Mouse (Mus musculus) limb, embryonic 11.5 days (tissue): Measurements from ENCODE around the gene Bola1. TPM values are rescaled to one million over a fixed set of nuclear protein-coding genes. Genes with fewer than 3 reads are reported as not detected.

Source experiments
- ATAC-seq: fragments of 200-750 bp; cut with Nextera tagmentation; 2 replicates; pipeline ENCODE4 v1.8.0; 2017; ENCODE audit warnings: low read depth; ENCODE audit not compliant: insufficient number of reproducible peaks, low FRiP score, low TSS enrichment
- DNase-seq: peaks from one replicate; pipeline ENCODE4 v3.0.0-alpha.2; 2015; ENCODE audit warnings: low spot score
- H3K27ac ChIP-seq: fragments of 300-500 bp; sonication (generic); replicated peaks from 2 replicates; pipeline ENCODE4 v1.5.1; 2014; ENCODE audit warnings: low read depth, mild to moderate bottlenecking, low read length
- H3K27me3 ChIP-seq: fragments of 300-500 bp; sonication (generic); 2 replicates; pipeline ENCODE4 v1.6.1; 2014; ENCODE audit warnings: mild to moderate bottlenecking, low read length, mixed read lengths; ENCODE audit not compliant: control insufficient read depth, insufficient read depth
- H3K36me3 ChIP-seq: fragments of 300-500 bp; sonication (generic); 2 replicates; pipeline ENCODE4 v1.6.1; 2014; ENCODE audit warnings: mild to moderate bottlenecking, low read length, moderate library complexity, mixed read lengths; ENCODE audit not compliant: control insufficient read depth, insufficient read depth
- H3K4me1 ChIP-seq: fragments of 300-500 bp; sonication (generic); 2 replicates; pipeline ENCODE4 v1.6.1; 2014; ENCODE audit warnings: low read length, mixed read lengths; ENCODE audit not compliant: control insufficient read depth, insufficient read depth
- H3K4me2 ChIP-seq: fragments of 300-500 bp; sonication (generic); 2 replicates; pipeline ENCODE4 v1.6.1; 2014; ENCODE audit warnings: low read depth, mild to moderate bottlenecking, moderate library complexity; ENCODE audit not compliant: severe bottlenecking
- H3K4me3 ChIP-seq: fragments of 300-500 bp; sonication (generic); 2 replicates; pipeline ENCODE4 v1.5.1; 2014; ENCODE audit warnings: low read depth, low read length
- H3K9ac ChIP-seq: fragments of 300-500 bp; sonication (generic); 2 replicates; pipeline ENCODE4 v1.6.1; 2014; ENCODE audit warnings: mild to moderate bottlenecking, low read length
- H3K9me3 ChIP-seq: fragments of 300-500 bp; sonication (generic); 2 replicates; pipeline ENCODE4 v1.6.1; 2016; ENCODE audit warnings: low read length; ENCODE audit not compliant: control insufficient read depth
- WGBS: fragments of 180-500 bp; shearing (Covaris S2); extraction: QIAGEN DNeasy Blood & Tissue Kit; methylation state at CpG from one replicate; pipeline ENCODE4 v1.1.7; 2014; 5-methylcytosine and 5-hydroxymethylcytosine counted together
- polyA plus RNA-seq: library from polyadenylated mRNA; unstranded; fragments of >200 nt; fragmentation: Nextera tagmentation; extraction: Ambion mirVana; gene quantifications from 2 replicates; pipeline ENCODE4 v1.2.1, GENCODE M21; 2014

Gene Bola1
- polyA plus RNA-seq, 1 experiment from 2014 or later = 68.9 TPM

DNA sequence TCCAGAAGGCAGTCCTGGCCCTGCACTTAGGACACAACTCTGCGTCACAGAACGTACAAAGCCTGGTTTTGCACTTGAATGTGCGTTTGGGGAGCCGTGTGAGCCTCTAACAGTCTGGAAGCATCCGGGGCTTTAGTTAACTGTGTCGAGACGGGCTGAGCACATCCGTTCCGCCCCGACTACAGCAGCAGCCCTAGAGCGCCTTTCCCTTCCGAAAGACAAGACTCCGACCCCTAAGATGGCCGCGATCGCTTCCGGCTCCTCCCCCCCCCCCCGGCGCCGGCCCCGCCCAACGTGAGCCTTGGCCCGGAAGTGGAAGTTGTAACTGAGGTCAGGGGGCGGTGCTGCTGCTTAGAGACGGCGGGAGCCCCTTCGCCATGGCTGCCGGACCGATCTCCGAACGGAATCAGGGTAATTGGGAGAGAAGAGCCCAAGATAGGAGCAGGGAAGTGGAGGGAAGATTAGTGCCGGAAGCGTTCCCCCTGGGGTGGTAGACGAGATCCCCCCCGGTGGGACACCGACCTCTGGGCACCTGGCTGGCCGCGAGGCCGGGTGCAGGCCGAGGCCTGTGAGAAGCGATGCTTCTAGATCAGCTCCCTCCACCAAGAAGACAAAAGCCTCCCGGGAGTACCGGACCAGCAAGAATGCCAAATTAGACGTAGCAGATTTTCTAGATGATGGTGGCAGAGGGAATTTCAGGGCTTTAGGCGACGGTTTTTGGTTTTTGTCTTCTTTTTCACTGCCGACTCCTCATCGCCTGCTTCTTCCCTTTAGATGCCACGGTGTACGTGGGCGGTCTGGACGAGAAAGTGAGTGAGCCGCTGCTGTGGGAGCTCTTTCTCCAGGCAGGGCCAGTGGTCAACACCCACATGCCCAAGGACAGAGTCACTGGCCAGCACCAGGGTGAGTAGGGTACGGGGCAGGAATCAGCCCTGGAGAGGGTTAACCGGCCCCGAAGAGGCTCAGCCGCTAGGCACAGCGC is 47.0 kb downstream of the Bola1 start, which contains the start of gene Sf3b4:
Gene Sf3b4 (plus strand): TSS at position 136 of the 982 bp plus-strand sequence.
- peak within 1 kb of the TSS; percentile 94 for H3K4me2 ChIP-seq
- H3K36me3 ChIP-seq = peaks cover 20% of the 10 kb centered on the region
- H3K27me3 ChIP-seq = no peaks in the 10 kb centered on the region
- H3K4me3 ChIP-seq = peak within 1 kb of the TSS; percentile 80
- under 1% methylated on average over 58 of the region's 58 CpGs for WGBS
- ATAC-seq (peak; percentile 91), DNase-seq (peak; percentile 94)
- peak within 1 kb of the TSS; percentile 84 for H3K9ac ChIP-seq
- peak within 1 kb of the TSS; percentile 95 for H3K27ac ChIP-seq
- no peaks in the 10 kb centered on the region for H3K9me3 ChIP-seq
- peaks cover 7% of the 10 kb centered on the region; the same call in 1 of the 2 replicates for H3K4me1 ChIP-seq

DNA sequence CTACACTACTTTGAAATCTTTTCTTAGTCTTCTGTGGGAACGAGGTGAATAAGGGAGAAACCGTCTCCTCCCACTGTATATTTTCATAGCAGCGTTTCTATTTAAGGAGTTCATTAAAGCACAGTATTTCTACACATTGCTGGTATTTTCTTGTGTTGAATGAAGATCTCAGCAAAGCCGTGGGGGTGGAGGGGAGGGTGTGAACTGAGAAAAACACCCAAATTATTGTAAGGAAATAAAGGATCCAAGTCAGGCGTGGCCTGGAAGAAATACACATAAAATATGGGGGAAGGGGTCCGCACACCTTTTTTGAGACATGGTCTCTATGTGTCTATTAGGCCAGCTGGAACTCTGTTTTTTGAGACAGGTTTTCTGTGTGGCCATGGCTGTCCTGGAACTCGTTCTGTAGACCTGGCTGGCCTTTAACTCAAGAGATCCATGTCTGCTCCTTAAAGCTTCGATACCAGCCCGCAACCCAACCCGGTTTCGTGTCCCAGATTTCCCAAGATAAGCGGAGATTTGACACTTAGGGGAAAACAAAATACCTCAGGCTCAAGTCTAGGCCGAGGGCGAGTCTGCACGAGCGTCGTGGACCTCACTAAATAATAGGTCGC is 47.8 kb downstream of the Bola1 start:
- Histone ChIP-seq H3K36me3 (peaks cover 19% of the 10 kb centered on the region), H3K4me2 (peak overlapping the region; percentile 54), H3K9me3 (no peaks in the 10 kb centered on the region), H3K4me1 (peaks cover 7% of the 10 kb centered on the region; the same call in 1 of the 2 replicates), H3K27ac (peak overlapping the region; percentile 95), H3K4me3 (peak overlapping the region; percentile 80), H3K27me3 (no peaks in the 10 kb centered on the region), H3K9ac (peak overlapping the region; percentile 84)
- no peak for DNase-seq
- WGBS = 24% methylated on average over 18 of the region's 18 CpGs
- no peak; the same call in 1 of the 2 replicates for ATAC-seq

DNA sequence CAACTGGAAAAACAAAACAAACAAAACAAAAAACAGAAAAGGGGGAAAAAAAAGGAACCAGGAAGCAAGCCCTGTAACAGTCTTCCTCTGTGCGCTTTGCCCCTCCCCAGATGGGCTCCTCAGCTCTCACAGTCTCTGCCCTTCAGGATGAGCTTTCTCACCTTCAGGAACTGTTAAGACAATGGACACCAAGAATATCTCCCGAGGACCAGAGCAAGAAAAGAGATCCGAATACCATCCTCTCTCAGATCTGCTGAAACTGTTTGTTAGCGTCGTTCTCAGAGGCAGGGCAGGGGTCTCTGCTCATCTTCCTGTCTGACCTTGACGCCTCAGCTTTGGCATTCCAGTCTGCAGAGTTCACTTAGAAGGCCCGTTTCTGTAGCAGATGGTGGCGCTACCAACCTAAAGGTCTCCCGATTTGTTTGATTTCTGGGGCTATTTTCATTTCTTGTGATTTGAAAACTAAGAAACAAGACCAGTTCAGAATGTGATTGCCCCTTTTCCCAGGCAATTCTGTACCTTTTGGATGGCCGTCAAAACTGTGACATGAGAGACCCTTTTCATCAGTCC is 48.4 kb downstream of the Bola1 start:
- DNase-seq (no peak), ATAC-seq (no peak)
- Histone ChIP-seq H3K4me1 (peaks cover 7% of the 10 kb centered on the region; the same call in 1 of the 2 replicates), H3K27ac (no peak overlapping the region), H3K4me2 (peak overlapping the region; percentile 54), H3K27me3 (no peaks in the 10 kb centered on the region), H3K9me3 (no peaks in the 10 kb centered on the region), H3K4me3 (no peak overlapping the region), H3K9ac (no peak overlapping the region), H3K36me3 (peaks cover 12% of the 10 kb centered on the region)
- WGBS = 72% methylated on average over 10 of the region's 10 CpGs

DNA sequence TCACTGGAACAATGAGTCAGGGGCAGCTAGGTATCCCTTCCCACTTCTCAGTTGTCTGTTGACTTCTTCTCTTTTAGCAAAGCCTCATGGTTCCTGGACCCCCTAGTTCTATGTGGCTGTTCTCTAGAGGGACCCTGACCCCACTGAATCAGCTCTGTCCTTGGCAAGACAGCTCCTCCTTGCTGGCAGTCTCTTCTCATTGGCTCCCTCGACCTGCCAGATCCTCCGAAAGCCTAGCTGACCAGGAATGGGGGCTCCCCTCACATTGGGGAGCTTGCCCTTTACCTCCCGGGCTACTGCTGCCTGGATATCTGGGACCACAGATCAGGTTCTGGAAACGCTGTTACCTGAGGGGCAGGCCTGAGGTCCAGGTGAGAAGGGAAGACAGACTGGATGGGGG is 49.2 kb downstream of the Bola1 start:
- Histone ChIP-seq H3K27me3 (no peaks in the 10 kb centered on the region), H3K9ac (no peak overlapping the region; the same call in 1 of the 2 replicates), H3K4me3 (no peak overlapping the region), H3K36me3 (peaks cover 12% of the 10 kb centered on the region), H3K27ac (no peak overlapping the region), H3K4me2 (no peak overlapping the region), H3K4me1 (peaks cover 7% of the 10 kb centered on the region; the same call in 1 of the 2 replicates), H3K9me3 (no peaks in the 10 kb centered on the region)
- WGBS = 87% methylated on average over 4 of the region's 4 CpGs
- no peak for DNase-seq
- ATAC-seq = no peak

DNA sequence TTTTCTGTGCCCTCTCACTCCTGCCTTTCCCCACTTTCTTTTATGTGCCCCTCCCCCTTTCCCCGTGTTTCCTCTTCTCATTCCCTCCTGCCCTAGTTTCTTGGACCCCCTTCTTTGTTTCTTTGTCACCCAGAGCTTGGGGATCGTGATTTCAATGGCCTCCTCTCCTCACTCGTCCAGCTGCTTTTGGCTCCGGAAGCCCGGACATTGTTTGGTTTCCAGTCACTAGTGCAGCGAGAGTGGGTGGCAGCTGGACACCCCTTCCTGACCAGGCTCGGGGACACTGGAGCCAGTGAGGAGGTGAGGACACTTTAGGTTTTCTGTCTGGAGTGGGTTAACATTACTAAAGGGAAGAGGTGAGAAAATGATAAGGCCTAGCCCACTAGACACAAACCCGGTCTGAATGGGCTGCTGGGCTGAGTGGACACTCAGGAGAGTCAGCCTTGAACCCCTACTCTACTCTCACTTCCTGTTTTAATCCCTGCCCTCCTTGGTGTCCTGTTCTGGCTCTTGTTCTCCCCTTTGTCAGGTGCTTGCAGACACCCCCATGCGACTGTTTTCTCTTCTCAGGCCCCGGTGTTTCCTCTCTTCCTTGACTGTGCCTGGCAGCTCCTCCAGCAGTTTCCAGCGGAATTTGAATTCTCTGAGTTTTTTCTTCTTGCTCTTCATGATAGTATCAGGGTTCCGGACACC is 50.9 kb downstream of the Bola1 start:
- Histone ChIP-seq H3K9ac (no peak overlapping the region), H3K4me2 (no peak overlapping the region), H3K4me3 (no peak overlapping the region), H3K9me3 (no peaks in the 10 kb centered on the region), H3K36me3 (peaks cover 6% of the 10 kb centered on the region; the same call in 1 of the 2 replicates), H3K4me1 (peaks cover 7% of the 10 kb centered on the region; the same call in 1 of the 2 replicates), H3K27ac (no peak overlapping the region), H3K27me3 (no peaks in the 10 kb centered on the region)
- no peak for DNase-seq
- 84% methylated on average over 12 of the region's 12 CpGs for WGBS
- no peak for ATAC-seq

DNA sequence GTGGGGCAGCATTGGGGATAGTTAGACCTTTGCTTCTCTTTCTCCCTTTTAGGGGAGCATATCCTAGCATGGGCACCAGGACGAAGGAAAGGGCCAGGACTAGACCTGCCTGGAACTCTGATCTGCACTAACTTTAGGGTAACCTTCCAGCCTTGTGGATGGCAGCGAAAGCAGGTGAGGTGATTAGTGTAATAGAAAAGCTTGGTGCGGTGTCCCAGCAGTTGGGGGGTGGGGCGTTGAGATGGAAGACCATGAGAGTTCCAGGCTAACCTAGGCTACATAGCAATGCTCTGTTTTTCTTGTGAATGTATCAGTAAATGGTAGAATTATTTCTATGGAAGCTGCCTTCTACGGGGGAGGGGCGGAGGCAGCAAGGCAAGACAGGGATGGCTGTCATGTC is 56.5 kb downstream of the Bola1 start:
- no peaks in the 10 kb centered on the region for H3K9me3 ChIP-seq
- WGBS = 89% methylated on average over 6 of the region's 6 CpGs
- DNase-seq = no peak
- peaks cover 12% of the 10 kb centered on the region; the same call in 1 of the 2 replicates for H3K4me1 ChIP-seq
- no peak overlapping the region for H3K27ac ChIP-seq
- H3K36me3 ChIP-seq = 0 out of 2 replicates have a peak, but pooled peaks cover 2% of the 10 kb centered on the region
- H3K4me3 ChIP-seq = no peak overlapping the region; the same call in 1 of the 2 replicates
- no peak for ATAC-seq
- no peaks in the 10 kb centered on the region for H3K27me3 ChIP-seq
- no peak overlapping the region for H3K4me2 ChIP-seq
- no peak overlapping the region for H3K9ac ChIP-seq

DNA sequence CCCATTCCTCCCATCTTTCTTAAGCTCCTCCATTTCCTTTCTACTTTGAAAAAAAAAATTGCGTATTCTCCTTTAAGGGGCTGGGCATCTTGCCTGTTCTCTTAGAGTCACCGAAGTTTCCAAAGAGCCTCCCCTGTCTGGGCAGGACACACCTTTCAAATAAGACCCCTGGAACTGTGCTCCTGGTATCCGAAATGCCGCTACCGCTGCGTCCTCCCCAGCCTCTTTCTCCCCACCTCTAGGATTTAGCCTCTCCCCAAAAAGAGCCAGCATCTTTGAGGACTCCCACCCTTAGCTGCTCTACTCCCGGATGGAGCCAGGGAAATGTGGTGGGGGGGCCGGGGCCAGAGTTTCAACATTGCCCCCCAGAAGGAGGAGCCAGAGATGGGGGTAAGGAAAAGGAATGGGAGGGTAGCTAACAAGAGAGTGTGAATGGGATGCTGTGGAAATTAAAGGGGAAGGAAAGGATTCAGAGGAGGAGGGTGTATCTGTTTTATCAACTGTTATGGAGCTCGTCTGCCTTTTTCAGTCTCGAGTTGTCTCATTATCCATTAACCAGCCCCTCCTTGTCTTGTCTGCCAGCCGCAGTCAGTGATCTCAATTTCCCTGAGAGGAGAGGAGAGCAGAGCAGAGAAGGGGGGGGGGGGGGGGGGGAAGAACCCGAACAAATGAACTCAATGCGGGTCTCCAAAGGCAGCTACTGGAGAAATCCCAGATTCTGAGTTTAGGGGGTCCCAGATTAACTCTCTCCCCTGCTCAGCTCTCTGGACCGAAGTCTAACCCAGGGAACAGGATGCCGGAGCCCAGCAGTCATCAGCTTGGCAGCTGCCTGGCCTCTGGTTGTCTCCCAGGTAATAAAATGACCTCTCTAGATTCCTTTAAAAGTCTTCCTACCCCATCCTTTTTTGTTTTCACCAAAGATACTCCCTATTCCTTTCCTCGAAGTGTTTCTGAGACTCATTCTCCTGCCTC is 57.4 kb downstream of the Bola1 start, which contains the start of gene Mtmr11:
Gene Mtmr11 (plus strand): TSS at position 136 of the 972 bp plus-strand sequence.
- Histone ChIP-seq H3K4me3 (peak within 1 kb of the TSS; percentile 42), H3K4me1 (peaks cover 12% of the 10 kb centered on the region; the same call in 1 of the 2 replicates), H3K36me3 (0 out of 2 replicates have a peak, but pooled peaks cover 2% of the 10 kb centered on the region), H3K27ac (peak within 1 kb of the TSS; percentile 72), H3K9ac (peak within 1 kb of the TSS; percentile 65), H3K4me2 (peak within 1 kb of the TSS; percentile 73), H3K27me3 (no peaks in the 10 kb centered on the region), H3K9me3 (no peaks in the 10 kb centered on the region)
- DNase-seq = peak; percentile 36
- WGBS = 8% methylated on average over 14 of the region's 16 CpGs
- no peak; the same call in 1 of the 2 replicates for ATAC-seq
